Mouse (Mus musculus) limb, embryonic 14.5 days (tissue): ENCODE measurements around the gene Psip1. TPM values are rescaled to one million over a fixed set of nuclear protein-coding genes. Genes with fewer than 3 reads are reported as not detected.

Source experiments
- ATAC-seq: fragments of 200-750 bp; cut with Nextera tagmentation; 2 replicates; pipeline ENCODE4 v1.8.0; 2017; ENCODE audit warnings: low read depth, moderate number of reproducible peaks, moderate TSS enrichment; ENCODE audit not compliant: low FRiP score
- DNase-seq: peaks from one replicate; pipeline ENCODE4 v3.0.0-alpha.2; 2015; ENCODE audit warnings: low spot score
- H3K27ac ChIP-seq: fragments of 300-500 bp; sonication (generic); replicated peaks from 2 replicates; pipeline ENCODE4 v1.5.1; 2014; ENCODE audit warnings: low read depth, mild to moderate bottlenecking, low read length, moderate library complexity, mixed read lengths
- H3K27me3 ChIP-seq: fragments of 300-500 bp; sonication (generic); 2 replicates; pipeline ENCODE4 v1.6.1; 2014; ENCODE audit warnings: low read length, mixed read lengths; ENCODE audit not compliant: control insufficient read depth, insufficient read depth
- H3K36me3 ChIP-seq: fragments of 300-500 bp; sonication (generic); 2 replicates; pipeline ENCODE4 v1.6.1; 2014; ENCODE audit warnings: mild to moderate bottlenecking, low read length, moderate library complexity, mixed read lengths; ENCODE audit not compliant: control insufficient read depth, insufficient read depth
- H3K4me1 ChIP-seq: fragments of 300-500 bp; sonication (generic); 2 replicates; pipeline ENCODE4 v1.6.1; 2014; ENCODE audit warnings: antibody characterized with exemption, low read length, mixed read lengths; ENCODE audit not compliant: control insufficient read depth, insufficient read depth
- H3K4me2 ChIP-seq: fragments of 300-500 bp; sonication (generic); replicated peaks from 2 replicates; pipeline ENCODE4 v1.6.1; 2014; ENCODE audit warnings: low read depth, mild to moderate bottlenecking, low read length, moderate library complexity; ENCODE audit not compliant: severe bottlenecking
- H3K4me3 ChIP-seq: fragments of 300-500 bp; sonication (generic); replicated peaks from 2 replicates; pipeline ENCODE4 v1.5.1; 2014; ENCODE audit warnings: low read length
- H3K9ac ChIP-seq: fragments of 300-500 bp; sonication (generic); 2 replicates; pipeline ENCODE4 v1.6.1; 2014; ENCODE audit warnings: mild to moderate bottlenecking, low read depth, low read length, moderate library complexity; ENCODE audit not compliant: severe bottlenecking
- H3K9me3 ChIP-seq: fragments of 300-500 bp; sonication (generic); 2 replicates; pipeline ENCODE4 v1.6.1; 2016; ENCODE audit warnings: low read length; ENCODE audit not compliant: control insufficient read depth
- POLR2A ChIP-seq: fragments of 200-500 bp; IDR thresholded peaks from 2 replicates; pipeline ENCODE4 v1.8.0; 2012; ENCODE audit warnings: inconsistent platforms, mild to moderate bottlenecking, moderate library complexity, borderline replicate concordance; ENCODE audit not compliant: insufficient read depth, insufficient read length; ENCODE audit errors: extremely low read depth
- WGBS: fragments of 180-500 bp; shearing (Covaris S2); extraction: QIAGEN DNeasy Blood & Tissue Kit; methylation state at CpG from one replicate; pipeline ENCODE4 v1.1.7; 2014; 5-methylcytosine and 5-hydroxymethylcytosine counted together
- polyA plus RNA-seq, 2 experiments: library from polyadenylated mRNA; depleted of rRNA in 1 of 2; stranded (reverse) in 1 of 2; unstranded in 1 of 2; fragments of >200 nt; fragmentation: Nextera tagmentation in 1 of 2; extraction: Ambion mirVana in 1 of 2; gene quantifications; 2 replicates each; pipeline versions ENCODE4 v1.2.1 to v1.2.3; 2012 to 2014

The Psip1 gene
- polyA plus RNA-seq, 2 experiments = 120 to 138 TPM

GRCm38 (mm10) chr4:83431950-83432349, 54.3 kb downstream of the Psip1 start:
- Histone ChIP-seq H3K9ac (no peak overlapping the region), H3K27ac (no peak overlapping the region), H3K36me3 (peaks cover 59% of the 10 kb centered on the region), H3K4me3 (no peak overlapping the region), H3K27me3 (no peaks in the 10 kb centered on the region), H3K9me3 (no peaks in the 10 kb centered on the region), H3K4me1 (no peaks in the 10 kb centered on the region), H3K4me2 (no peak overlapping the region)
- DNase-seq (no peak), ATAC-seq (no peak)
- TF ChIP-seq POLR2A = no peak
- 86% methylated on average over 7 of the region's 7 CpGs for WGBS

GRCm38 (mm10) chr4:83428845-83429244, 57.4 kb downstream of the Psip1 start:
- no peaks in the 10 kb centered on the region for H3K9me3 ChIP-seq
- no peaks in the 10 kb centered on the region for H3K27me3 ChIP-seq
- WGBS = 94% methylated on average over 4 of the region's 4 CpGs
- DNase-seq = no peak
- no peaks in the 10 kb centered on the region for H3K4me1 ChIP-seq
- no peak overlapping the region for H3K4me2 ChIP-seq
- peaks cover 63% of the 10 kb centered on the region for H3K36me3 ChIP-seq
- no peak overlapping the region for H3K9ac ChIP-seq
- no peak overlapping the region for H3K27ac ChIP-seq
- no peak for ATAC-seq
- no peak overlapping the region for H3K4me3 ChIP-seq
- TF ChIP-seq POLR2A = no peak

- ATAC-seq (no peak), DNase-seq (no peak)
- Histone ChIP-seq H3K27me3 (no peaks in the 10 kb centered on the region), H3K9me3 (no peaks in the 10 kb centered on the region), H3K9ac (no peak overlapping the region), H3K4me1 (no peaks in the 10 kb centered on the region), H3K27ac (no peak overlapping the region), H3K36me3 (peaks cover 67% of the 10 kb centered on the region), H3K4me2 (no peak overlapping the region), H3K4me3 (no peak overlapping the region)
- no peak for TF ChIP-seq POLR2A
- over 99% methylated on average over 8 of the region's 8 CpGs for WGBS
Observed at GRCm38 (mm10) chr4:83427696-83428095, 58.6 kb downstream of the Psip1 start.

GRCm38 (mm10) chr4:83427141-83427540, 59.1 kb downstream of the Psip1 start:
- Histone ChIP-seq H3K36me3 (peaks cover 66% of the 10 kb centered on the region), H3K4me1 (no peaks in the 10 kb centered on the region), H3K4me2 (no peak overlapping the region), H3K9me3 (no peaks in the 10 kb centered on the region), H3K9ac (no peak overlapping the region), H3K4me3 (no peak overlapping the region), H3K27ac (no peak overlapping the region), H3K27me3 (no peaks in the 10 kb centered on the region)
- 94% methylated on average over 7 of the region's 7 CpGs for WGBS
- no peak for TF ChIP-seq POLR2A
- no peak for DNase-seq
- ATAC-seq = no peak

GRCm38 (mm10) chr4:83425119-83425518, 61.1 kb downstream of the Psip1 start:
- 96% methylated on average over 4 of the region's 4 CpGs for WGBS
- no peak overlapping the region for H3K4me2 ChIP-seq
- H3K9ac ChIP-seq = no peak overlapping the region
- peaks cover 61% of the 10 kb centered on the region for H3K36me3 ChIP-seq
- no peak for ATAC-seq
- no peaks in the 10 kb centered on the region for H3K4me1 ChIP-seq
- no peak overlapping the region for H3K27ac ChIP-seq
- H3K4me3 ChIP-seq = no peak overlapping the region
- no peak for DNase-seq
- no peak for TF ChIP-seq POLR2A
- H3K27me3 ChIP-seq = no peaks in the 10 kb centered on the region
- no peaks in the 10 kb centered on the region for H3K9me3 ChIP-seq

GRCm38 (mm10) chr4:83423641-83424040, 62.6 kb downstream of the Psip1 start:
- Histone ChIP-seq H3K27ac (no peak overlapping the region), H3K9ac (no peak overlapping the region), H3K4me3 (no peak overlapping the region), H3K36me3 (peaks cover 51% of the 10 kb centered on the region), H3K27me3 (no peaks in the 10 kb centered on the region), H3K4me1 (peaks cover 3% of the 10 kb centered on the region; the same call in 1 of the 2 replicates), H3K9me3 (no peaks in the 10 kb centered on the region), H3K4me2 (no peak overlapping the region)
- DNase-seq (no peak), ATAC-seq (no peak)
- 96% methylated on average over 6 of the region's 6 CpGs for WGBS
- TF ChIP-seq POLR2A = no peak
